Mouse (Mus musculus): ENCODE results near the gene Adgrg5.

Adgrg5 gene

GRCm38 (mm10) chr8:94967071-94967470 lies 43.6 kb downstream of the Adgrg5 start:
- DNase-seq (ENCODE audit: low read depth, low spot score): no peak

GRCm38 (mm10) chr8:94967554-94967953 lies 44.1 kb downstream of the Adgrg5 start:
- no peak for DNase-seq (ENCODE audit: low read depth, low spot score)

GRCm38 (mm10) chr8:94973270-94973669 lies 49.8 kb downstream of the Adgrg5 start:
- DNase-seq (ENCODE audit: low read depth, low spot score): no peak

- DNase-seq (ENCODE audit: low read depth, low spot score): no peak
Observed at GRCm38 (mm10) chr8:94973786-94974185, 50.3 kb downstream of the Adgrg5 start.

- no peak for DNase-seq (ENCODE audit: low read depth, low spot score)
Observed at GRCm38 (mm10) chr8:94974467-94975165, 51.1 kb downstream of the Adgrg5 start, which contains the start of gene Adgrg1. Gene Adgrg1, plus strand, starts transcription at chr8:94974751.

GRCm38 (mm10) chr8:94976651-94977417 lies 53.3 kb downstream of the Adgrg5 start:
- no peak for DNase-seq (ENCODE audit: low read depth, low spot score)

- no peak for DNase-seq (ENCODE audit: low read depth, low spot score)
Observed at GRCm38 (mm10) chr8:94978131-94978530, 54.6 kb downstream of the Adgrg5 start.

- DNase-seq (ENCODE audit: low read depth, low spot score): no peak
Observed at GRCm38 (mm10) chr8:94978593-94979319, 55.3 kb downstream of the Adgrg5 start.

- DNase-seq (ENCODE audit: low read depth, low spot score): no peak
Observed at GRCm38 (mm10) chr8:94980176-94980575, 56.7 kb downstream of the Adgrg5 start.

GRCm38 (mm10) chr8:94980976-94981375 lies 57.5 kb downstream of the Adgrg5 start:
- DNase-seq (ENCODE audit: low read depth, low spot score): no peak

- no peak for DNase-seq (ENCODE audit: low read depth, low spot score)
Observed at GRCm38 (mm10) chr8:94981848-94982247, 58.4 kb downstream of the Adgrg5 start.

GRCm38 (mm10) chr8:94983146-94983545 lies 59.7 kb downstream of the Adgrg5 start:
- DNase-seq (ENCODE audit: low read depth, low spot score): no peak

GRCm38 (mm10) chr8:94983881-94984516 lies 60.5 kb downstream of the Adgrg5 start:
- DNase-seq (ENCODE audit: low read depth, low spot score): peak; percentile 30

- DNase-seq (ENCODE audit: low read depth, low spot score): no peak
Observed at GRCm38 (mm10) chr8:94985023-94985422, 61.5 kb downstream of the Adgrg5 start.

GRCm38 (mm10) chr8:94986676-94987075 lies 63.2 kb downstream of the Adgrg5 start:
- DNase-seq (ENCODE audit: low read depth, low spot score): no peak

- no peak for DNase-seq (ENCODE audit: low read depth, low spot score)
Observed at GRCm38 (mm10) chr8:94987553-94987952, 64.1 kb downstream of the Adgrg5 start.

- no peak for DNase-seq (ENCODE audit: low read depth, low spot score)
Observed at GRCm38 (mm10) chr8:94988619-94989018, 65.1 kb downstream of the Adgrg5 start.

- DNase-seq (ENCODE audit: low read depth, low spot score): no peak
Observed at GRCm38 (mm10) chr8:94989711-94990110, 66.2 kb downstream of the Adgrg5 start.

GRCm38 (mm10) chr8:94990598-94991453 lies 67.3 kb downstream of the Adgrg5 start:
- no peak for DNase-seq (ENCODE audit: low read depth, low spot score)

- DNase-seq (ENCODE audit: low read depth, low spot score): no peak
Observed at GRCm38 (mm10) chr8:94991454-94991994, 68.0 kb downstream of the Adgrg5 start.

- DNase-seq (ENCODE audit: low read depth, low spot score): no peak
Observed at GRCm38 (mm10) chr8:94992010-94992409, 68.5 kb downstream of the Adgrg5 start.

All from skeletal muscle tissue, adult 2 months (tissue).